9 mouse cellular contexts compared by ENCODE assay signal in the genomic region with DNA sequence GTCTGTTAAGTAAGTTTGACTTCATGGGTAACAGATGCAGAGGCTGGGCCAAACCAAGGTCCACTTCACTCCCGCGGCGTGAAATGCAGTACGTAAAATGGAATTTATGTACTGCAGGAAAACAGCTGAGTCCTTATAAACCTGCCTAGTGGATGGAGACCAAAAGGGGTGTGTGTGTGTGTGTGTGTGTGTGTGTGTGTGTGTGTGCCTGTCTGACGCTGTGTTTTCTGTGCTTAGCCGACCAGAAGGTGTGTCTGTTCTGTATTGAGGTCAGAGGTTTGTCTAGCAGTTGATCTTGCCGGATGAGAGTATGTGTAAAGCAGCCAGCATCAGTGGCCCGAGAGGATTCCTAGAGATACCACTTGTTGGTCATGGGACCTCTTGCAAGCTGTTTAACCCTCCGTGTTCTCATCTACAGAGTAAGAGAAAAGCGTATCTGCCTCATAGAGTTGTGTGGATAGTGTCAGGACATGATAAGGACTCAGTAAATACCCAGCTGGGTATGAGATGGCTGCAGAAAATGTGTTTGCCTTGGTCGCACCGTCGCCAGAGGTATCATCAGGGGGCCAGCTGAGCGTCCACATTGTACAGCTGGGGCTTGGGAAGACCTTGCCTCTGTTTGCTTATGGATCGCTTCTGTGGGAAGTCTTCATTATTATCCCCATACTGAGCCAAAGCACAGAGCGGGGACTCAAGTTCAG. TPM values are rescaled to one million over a fixed set of nuclear protein-coding genes. Genes with fewer than 3 reads are reported as not detected.
DNase-seq lines count a peak whose midpoint lies in the region; ATAC-seq and TF ChIP-seq lines count a peak whose summit lies in the region.
"Had no signal": no experiment of that assay in that cellular context is flagged by ENCODE, and none has a peak within 500 bp of the region (broad histone marks: within the 10 kb centered on the region; RNA-seq: fewer than 3 reads in every experiment).

No protein-coding gene starts in this region.

- peak overlapping the region; percentile 71 for H3K4me3 ChIP-seq in heart, adult 2 months
- H3K4me3 ChIP-seq in MEL (ENCODE audit: control insufficient read depth in 1 of 2, insufficient read depth in 1 of 2, low read depth in 2 of 2, low read length in 2 of 2): peak overlapping the region; percentile 70 to 75
- peak overlapping the region; percentile 77 for H3K4me3 ChIP-seq in erythroblast, embryonic 14.5 days (replicated peaks)
- peak overlapping the region; percentile 95 for H3K4me3 ChIP-seq in limb, embryonic 10.5 days
- peak overlapping the region; percentile 80 for H3K4me3 ChIP-seq in neural tube, embryonic 13.5 days

- H3K27me3 ChIP-seq in heart, adult 2 months (ENCODE audit: control insufficient read depth, insufficient read depth, low read length): no peaks in the 10 kb centered on the region
- H3K27me3 ChIP-seq in MEL (ENCODE audit: control insufficient read depth in 1 of 2, insufficient read depth in 2 of 2, low read length in 2 of 2): no peaks in the 10 kb centered on the region
- H3K27me3 ChIP-seq in erythroblast, embryonic 14.5 days (ENCODE audit: control insufficient read depth): no peaks in the 10 kb centered on the region
- H3K27me3 ChIP-seq in limb, embryonic 10.5 days (ENCODE audit: low read depth, poor library complexity, severe bottlenecking): peaks cover 15% of the 10 kb centered on the region
- peaks cover 4% of the 10 kb centered on the region for H3K27me3 ChIP-seq in neural tube, embryonic 13.5 days

- WGBS in heart, adult 2 months: 21% methylated on average over 16 of the region's 16 CpGs
- WGBS in limb, embryonic 10.5 days: 64% methylated on average over 16 of the region's 16 CpGs
- 52% methylated on average over 16 of the region's 16 CpGs for WGBS in neural tube, embryonic 13.5 days

- intact Hi-C loops in heart, adult 2 months (cut with DNase I): loop anchor here (5.0 kb wide), 1 partner anchor 46 kb away; the partner anchor contains the start of gene Kif3a

- TF ChIP-seq CTCF in heart, adult 2 months (IDR thresholded peaks at IDR 0.05): no peak
- no peak for TF ChIP-seq CTCF in MEL (IDR thresholded peaks at IDR 0.05 in 2 of 3, conservative IDR thresholded peaks at IDR 0.05 in 1 of 3; ENCODE audit: control insufficient read depth in 1 of 3, insufficient read depth in 1 of 3, low read depth in 2 of 3, low read length in 3 of 3, poor library complexity in 1 of 3, severe bottlenecking in 1 of 3)

- peak in 1 of 2 experiments; percentile 36 for DNase-seq in heart, adult 2 months
- DNase-seq in heart, postnatal 4 days: no peak
- DNase-seq in MEL (ENCODE audit: low read depth, low spot score): peak; percentile 87
- DNase-seq in limb, embryonic 10.5 days (ENCODE audit: low spot score): no peak
- DNase-seq in gastrocnemius, postnatal 25 days: no peak
- no peak for DNase-seq in gastrocnemius, postnatal 10 days

- no peak for TF ChIP-seq POLR2A in heart, adult 2 months (IDR thresholded peaks at IDR 0.05; ENCODE audit: insufficient read depth, low read depth, low read length)
- TF ChIP-seq POLR2A in MEL (IDR thresholded peaks at IDR 0.05; ENCODE audit: control insufficient read depth in 1 of 2, insufficient read depth in 1 of 2, low read depth in 1 of 2, low read length in 2 of 2, poor library complexity in 1 of 2): no peak; a peak in 1 of 4 replicates

- H3K9me3 ChIP-seq in MEL (replicated peaks; ENCODE audit: insufficient read depth, low read length): no peaks in the 10 kb centered on the region
- H3K9me3 ChIP-seq in erythroblast, embryonic 14.5 days (ENCODE audit: control insufficient read depth, low read length): no peaks in the 10 kb centered on the region
- no peaks in the 10 kb centered on the region for H3K9me3 ChIP-seq in limb, embryonic 10.5 days (replicated peaks)
- no peaks in the 10 kb centered on the region for H3K9me3 ChIP-seq in neural tube, embryonic 13.5 days

- peak overlapping the region; percentile 77 for H3K4me2 ChIP-seq in neural tube, embryonic 13.5 days

- H3K9ac ChIP-seq in heart, adult 2 months (ENCODE audit: low read depth, low read length): peak overlapping the region; percentile 42
- peak overlapping the region; percentile 95 for H3K9ac ChIP-seq in MEL (ENCODE audit: control insufficient read depth, low read depth, low read length, poor library complexity, severe bottlenecking)
- H3K9ac ChIP-seq in neural tube, embryonic 13.5 days: peak overlapping the region; percentile 89

- peak overlapping the region; percentile 84 for H3K27ac ChIP-seq in heart, adult 2 months
- peak overlapping the region; percentile 98 for H3K27ac ChIP-seq in MEL (ENCODE audit: control insufficient read depth, low read depth, low read length)
- no peak overlapping the region for H3K27ac ChIP-seq in limb, embryonic 10.5 days
- peak overlapping the region; percentile 23; the same call in 1 of the 2 replicates for H3K27ac ChIP-seq in neural tube, embryonic 13.5 days (replicated peaks)

- peaks cover 29% of the 10 kb centered on the region for H3K4me1 ChIP-seq in heart, adult 2 months (ENCODE audit: control insufficient read depth, insufficient read depth, low read length)
- H3K4me1 ChIP-seq in MEL (ENCODE audit: control insufficient read depth in 1 of 2, insufficient read depth in 2 of 2, low read length in 2 of 2): peaks cover 27 to 58% of the 10 kb centered on the region in 2 experiments
- H3K4me1 ChIP-seq in erythroblast, embryonic 14.5 days (ENCODE audit: control insufficient read depth): peaks cover 95% of the 10 kb centered on the region
- H3K4me1 ChIP-seq in limb, embryonic 10.5 days: peaks cover 78% of the 10 kb centered on the region
- peaks cover 54% of the 10 kb centered on the region for H3K4me1 ChIP-seq in neural tube, embryonic 13.5 days (replicated peaks)

- H3K79me2 ChIP-seq in heart, adult 2 months (replicated peaks; ENCODE audit: control insufficient read depth, insufficient read depth, low read length): no peaks in the 10 kb centered on the region; the same call in 1 of the 2 replicates
- H3K79me2 ChIP-seq in MEL (ENCODE audit: control insufficient read depth, insufficient read depth, low read length, poor library complexity): peaks cover 68% of the 10 kb centered on the region

- 0 out of 2 replicates have a peak, but pooled peaks have one; percentile 23 for TF ChIP-seq EP300 in heart, adult 2 months (IDR thresholded peaks at IDR 0.05; ENCODE audit: insufficient read depth, low read depth, low read length)
- TF ChIP-seq EP300 in MEL (IDR thresholded peaks at IDR 0.05; ENCODE audit: low read depth in 1 of 2, low read length in 2 of 2): peak in 1 of 2 experiments; percentile 78; a peak in 2 of 4 replicates

- no peaks in the 10 kb centered on the region for H3K36me3 ChIP-seq in heart, adult 2 months (ENCODE audit: control insufficient read depth, insufficient read depth, low read length)
- peaks cover 6 to 54% of the 10 kb centered on the region in 2 experiments for H3K36me3 ChIP-seq in MEL (ENCODE audit: control insufficient read depth in 1 of 2, insufficient read depth in 2 of 2, low read length in 2 of 2)
- peaks cover 43% of the 10 kb centered on the region for H3K36me3 ChIP-seq in erythroblast, embryonic 14.5 days (ENCODE audit: control insufficient read depth)
- no peaks in the 10 kb centered on the region for H3K36me3 ChIP-seq in limb, embryonic 10.5 days
- no peaks in the 10 kb centered on the region for H3K36me3 ChIP-seq in neural tube, embryonic 13.5 days

- no peak for ATAC-seq in neural tube, embryonic 13.5 days (ENCODE audit: low read depth)

- no peak for TF ChIP-seq RAD21 in MEL (IDR thresholded peaks at IDR 0.05; ENCODE audit: low read depth, low read length)

RNA-seq across cellular contexts. Expression of gene Sept8, which starts 2.2 kb away (rescaled TPM):
- total RNA-seq in heart, adult 2 months (2021): 10 to 100 TPM; 25.7 to 28.2 TPM
- 24.8 and 39.2 TPM in 2 replicates for polyA plus RNA-seq in heart, adult 2 months (2012; rRNA removed)
- 10 to 100 TPM; 62.9 to 65.0 TPM for total RNA-seq in heart, postnatal 4 days (2021)
- 199 and 278 TPM in 2 replicates for total RNA-seq in MEL (2012; rRNA removed)
- polyA plus RNA-seq in MEL (2012; ENCODE audit: insufficient read depth in 1 of 2, insufficient read length in 2 of 2, low read depth in 1 of 2, low replicate concordance in 2 of 2, missing spikeins in 1 of 2): 100 to 1,000 TPM; 196 to 294 TPM
- polyA plus RNA-seq in erythroblast, embryonic 14.5 days (2012): 7.5 and 7.8 TPM in 2 replicates
- 18.6 and 22.8 TPM in 2 replicates for polyA plus RNA-seq in limb, embryonic 10.5 days (2016; fragmentation: Nextera tagmentation; extraction: Ambion mirVana)
- polyA plus RNA-seq in neural tube, embryonic 13.5 days (2015; fragmentation: Nextera tagmentation; extraction: Ambion mirVana): 21.3 and 24.2 TPM in 2 replicates
- 10 to 100 TPM; 14.5 to 16.8 TPM for total RNA-seq in gastrocnemius, postnatal 25 days (2021)
- 10 to 100 TPM; 40.5 to 49.4 TPM for total RNA-seq in gastrocnemius, postnatal 10 days (2021)

RNA-seq across cellular contexts. Expression of gene Sowaha, which starts 41.2 kb away (rescaled TPM):
- under 1 TPM; 0.05 to 0.34 TPM for total RNA-seq in heart, adult 2 months (2021)
- 0.03 and 0.10 TPM in 2 replicates for polyA plus RNA-seq in heart, adult 2 months (2012; rRNA removed)
- under 1 TPM; 0.07 to 0.27 TPM for total RNA-seq in heart, postnatal 4 days (2021)
- not detected in 2 replicates for total RNA-seq in MEL (2012; rRNA removed)
- polyA plus RNA-seq in MEL (2012; ENCODE audit: insufficient read depth in 1 of 2, insufficient read length in 2 of 2, low read depth in 1 of 2, low replicate concordance in 2 of 2, missing spikeins in 1 of 2): not detected
- 9.4 and 11.2 TPM in 2 replicates for polyA plus RNA-seq in erythroblast, embryonic 14.5 days (2012)
- 0.13 and 0.51 TPM in 2 replicates for polyA plus RNA-seq in limb, embryonic 10.5 days (2016; fragmentation: Nextera tagmentation; extraction: Ambion mirVana)
- polyA plus RNA-seq in neural tube, embryonic 13.5 days (2015; fragmentation: Nextera tagmentation; extraction: Ambion mirVana): 0.21 and 0.27 TPM in 2 replicates
- total RNA-seq in gastrocnemius, postnatal 25 days (2021): under 1 TPM; 0.08 TPM
- total RNA-seq in gastrocnemius, postnatal 10 days (2021): under 1 TPM; 0.23 to 0.27 TPM

RNA-seq across cellular contexts. Expression of gene Gm9945, which starts 41.3 kb away (rescaled TPM):
- not detected for total RNA-seq in heart, adult 2 months (2021)
- polyA plus RNA-seq in heart, adult 2 months (2012; rRNA removed): not detected in 2 replicates
- total RNA-seq in heart, postnatal 4 days (2021): not detected
- total RNA-seq in MEL (2012; rRNA removed): not detected in 2 replicates
- polyA plus RNA-seq in MEL (2012; ENCODE audit: insufficient read depth in 1 of 2, insufficient read length in 2 of 2, low read depth in 1 of 2, low replicate concordance in 2 of 2, missing spikeins in 1 of 2): not detected
- not detected in 2 replicates for polyA plus RNA-seq in erythroblast, embryonic 14.5 days (2012)
- polyA plus RNA-seq in limb, embryonic 10.5 days (2016; fragmentation: Nextera tagmentation; extraction: Ambion mirVana): not detected in 2 replicates
- not detected in 2 replicates for polyA plus RNA-seq in neural tube, embryonic 13.5 days (2015; fragmentation: Nextera tagmentation; extraction: Ambion mirVana)
- not detected for total RNA-seq in gastrocnemius, postnatal 25 days (2021)
- total RNA-seq in gastrocnemius, postnatal 10 days (2021): not detected

RNA-seq across cellular contexts. Expression of gene Kif3a, which starts 45.9 kb away (rescaled TPM):
- 1 to 10 TPM; 7.9 to 8.2 TPM for total RNA-seq in heart, adult 2 months (2021)
- 4.9 and 9.0 TPM in 2 replicates for polyA plus RNA-seq in heart, adult 2 months (2012; rRNA removed)
- 10 to 100 TPM; 14.1 to 14.4 TPM for total RNA-seq in heart, postnatal 4 days (2021)
- 13.6 and 14.2 TPM in 2 replicates for total RNA-seq in MEL (2012; rRNA removed)
- polyA plus RNA-seq in MEL (2012; ENCODE audit: insufficient read depth in 1 of 2, insufficient read length in 2 of 2, low read depth in 1 of 2, low replicate concordance in 2 of 2, missing spikeins in 1 of 2): 10 to 100 TPM; 17.1 to 88.3 TPM
- polyA plus RNA-seq in erythroblast, embryonic 14.5 days (2012): 0.31 and 0.37 TPM in 2 replicates
- 52.0 and 69.4 TPM in 2 replicates for polyA plus RNA-seq in limb, embryonic 10.5 days (2016; fragmentation: Nextera tagmentation; extraction: Ambion mirVana)
- 265 and 272 TPM in 2 replicates for polyA plus RNA-seq in neural tube, embryonic 13.5 days (2015; fragmentation: Nextera tagmentation; extraction: Ambion mirVana)
- total RNA-seq in gastrocnemius, postnatal 25 days (2021): 1 to 10 TPM; 4.0 to 5.3 TPM
- total RNA-seq in gastrocnemius, postnatal 10 days (2021): 10 to 100 TPM in 1 of 2 experiments, 1 to 10 TPM in 1; 9.4 to 11.1 TPM

RNA-seq across cellular contexts. Expression of gene Gm9837, which starts 51.0 kb away (rescaled TPM):
- total RNA-seq in heart, adult 2 months (2021): not detected
- not detected in 2 replicates for polyA plus RNA-seq in heart, adult 2 months (2012; rRNA removed)
- not detected for total RNA-seq in heart, postnatal 4 days (2021)
- total RNA-seq in MEL (2012; rRNA removed): not detected in 2 replicates
- not detected for polyA plus RNA-seq in MEL (2012; ENCODE audit: insufficient read depth in 1 of 2, insufficient read length in 2 of 2, low read depth in 1 of 2, low replicate concordance in 2 of 2, missing spikeins in 1 of 2)
- polyA plus RNA-seq in erythroblast, embryonic 14.5 days (2012): not detected in 2 replicates
- not detected in 2 replicates for polyA plus RNA-seq in limb, embryonic 10.5 days (2016; fragmentation: Nextera tagmentation; extraction: Ambion mirVana)
- not detected in 2 replicates for polyA plus RNA-seq in neural tube, embryonic 13.5 days (2015; fragmentation: Nextera tagmentation; extraction: Ambion mirVana)
- not detected for total RNA-seq in gastrocnemius, postnatal 25 days (2021)
- total RNA-seq in gastrocnemius, postnatal 10 days (2021): not detected
- total RNA-seq: left cerebral cortex, postnatal 36 days had no signal

Comparison
In these comparisons a context has a peak if more than half of its experiments do, and no peak if none do; other contexts are left out.
1. H3K9ac ChIP-seq: peak in every context shown above with its lines; median percentile 95 in MEL; 89 in neural tube, embryonic 13.5 days; 42 in heart, adult 2 months.